Mouse (Mus musculus) C2C12 (cell line): ENCODE measurements around the gene Xpnpep1.

Source experiments
- CEBPB ChIP-seq: IDR thresholded peaks from one replicate; pipeline ENCODE4 v1.6.1; 2011; ENCODE audit warnings: low read depth, mild to moderate bottlenecking, control low read depth, moderate library complexity
- CTCF ChIP-seq: IDR thresholded peaks from one replicate; pipeline ENCODE4 v1.5.1; 2011; ENCODE audit not compliant: control insufficient read depth, insufficient read depth, insufficient read length

DNA sequence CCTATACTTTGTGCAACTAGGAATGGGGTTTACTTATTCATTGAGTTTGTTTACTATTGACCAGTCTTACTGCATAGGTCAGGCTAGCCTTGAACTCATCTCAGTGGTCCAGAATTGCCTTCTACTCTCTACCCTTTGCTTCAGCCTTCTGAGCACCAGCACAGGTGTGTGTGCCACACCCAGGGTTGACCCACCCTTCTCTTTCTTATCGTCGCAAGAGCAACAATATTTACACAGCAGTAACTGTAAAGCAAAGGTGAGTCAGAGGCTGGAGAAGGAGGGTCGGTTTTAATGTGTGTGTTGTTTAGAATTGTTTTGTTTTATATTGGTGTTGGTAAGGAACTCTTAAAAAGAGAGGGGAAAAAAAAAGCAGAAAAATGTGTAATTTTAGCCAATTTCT, 40.5 kb upstream of the Xpnpep1 start:
- TF ChIP-seq CEBPB (no peak), CTCF (no peak)
